Mouse (Mus musculus): ENCODE results near the gene Med4. TPM values are rescaled to one million over a fixed set of nuclear protein-coding genes. Genes with fewer than 3 reads are reported as not detected.

Gene Med4
- total RNA-seq (2012; rRNA removed): 31.7 and 41.2 TPM in 2 replicates

- DNase-seq (ENCODE audit: low read depth, low spot score): peak; percentile 93
- no peaks in the 10 kb centered on the region for H3K9me3 ChIP-seq (ENCODE audit: control insufficient read depth, insufficient read depth, low read depth, low read length)
- H3K36me3 ChIP-seq (ENCODE audit: control insufficient read depth, insufficient read depth, low read length, poor library complexity, severe bottlenecking): peaks cover 5% of the 10 kb centered on the region; the same call in 1 of the 2 replicates
- no peak for TF ChIP-seq ZNF384 (IDR thresholded peaks at IDR 0.05; ENCODE audit: low read depth, low read length)
- no peak for TF ChIP-seq MAFK (IDR thresholded peaks at IDR 0.05; ENCODE audit: insufficient read depth, low read depth, low read length)
- TF ChIP-seq HCFC1 (IDR thresholded peaks at IDR 0.05; ENCODE audit: borderline replicate concordance, insufficient read depth, low read length): peak; percentile 83
- in situ Hi-C loops (cut with MboI; ENCODE audit: low sequenced_read_pairs in 2 of 2, unreplicated experiment in 2 of 2): no loop called here
- H3K9ac ChIP-seq (ENCODE audit: insufficient read depth, low read depth, low read length, poor library complexity, severe bottlenecking): peak within 1 kb of the TSS; percentile 95
- no peak within 1 kb of the TSS for H3K27ac ChIP-seq (ENCODE audit: insufficient read depth, low read depth, low read length, poor library complexity, severe bottlenecking)
- H3K4me3 ChIP-seq (ENCODE audit: insufficient read depth in 1 of 2, low read depth in 1 of 2, low read length in 2 of 2, poor library complexity in 1 of 2, severe bottlenecking in 1 of 2): peak within 1 kb of the TSS; percentile 85
- no peaks in the 10 kb centered on the region; a peak in 1 of 4 replicates for H3K4me1 ChIP-seq (ENCODE audit: control insufficient read depth in 2 of 2, insufficient read depth in 2 of 2, low read length in 2 of 2, poor library complexity in 1 of 2)
Observed at GRCm38 (mm10) chr14:73509765-73510423, at the start of gene Med4. Gene Med4, plus strand, starts transcription at chr14:73510025.

DNA sequence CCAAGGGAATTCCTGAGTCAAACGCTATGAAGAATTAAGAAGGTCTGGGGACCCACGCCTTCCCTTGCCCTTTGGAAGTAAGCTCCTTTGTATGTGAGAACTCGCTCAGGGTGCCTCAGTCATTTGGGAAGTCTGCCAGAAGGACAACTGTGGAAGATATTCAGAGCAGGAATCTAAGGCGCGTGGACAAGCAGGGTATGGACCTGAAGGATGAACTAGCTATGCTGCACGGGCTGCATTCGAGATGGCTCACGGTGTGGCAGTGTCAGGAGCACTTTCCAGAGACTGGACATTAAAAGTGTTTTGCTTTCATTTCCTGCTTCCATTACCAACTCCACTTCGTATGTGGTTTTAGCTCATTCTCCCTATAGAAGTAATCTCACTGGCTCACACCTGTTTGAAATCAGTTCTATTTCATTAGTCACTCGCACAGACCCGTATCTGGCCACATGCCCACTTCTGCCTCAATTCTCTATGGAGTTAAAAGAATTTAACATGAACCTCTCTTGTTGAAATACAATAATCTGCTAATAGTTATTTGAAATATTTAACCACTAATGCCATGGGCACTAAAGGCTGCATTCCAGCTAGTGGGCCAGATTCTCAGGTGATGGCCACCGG is 49.2 kb upstream of the Med4 start:
- Histone ChIP-seq H3K36me3 (ENCODE audit: control insufficient read depth, insufficient read depth, low read length, poor library complexity, severe bottlenecking) (no peaks in the 10 kb centered on the region), H3K27ac (ENCODE audit: insufficient read depth, low read depth, low read length, poor library complexity, severe bottlenecking) (no peak overlapping the region), H3K4me3 (ENCODE audit: insufficient read depth in 1 of 2, low read depth in 1 of 2, low read length in 2 of 2, poor library complexity in 1 of 2, severe bottlenecking in 1 of 2) (no peak overlapping the region), H3K9ac (ENCODE audit: insufficient read depth, low read depth, low read length, poor library complexity, severe bottlenecking) (no peak overlapping the region), H3K9me3 (ENCODE audit: control insufficient read depth, insufficient read depth, low read depth, low read length) (no peaks in the 10 kb centered on the region), H3K4me1 (ENCODE audit: control insufficient read depth in 2 of 2, insufficient read depth in 2 of 2, low read length in 2 of 2, poor library complexity in 1 of 2) (no peaks in the 10 kb centered on the region)
- TF ChIP-seq HCFC1 (IDR thresholded peaks at IDR 0.05; ENCODE audit: borderline replicate concordance, insufficient read depth, low read length) (no peak), ZC3H11A (IDR thresholded peaks at IDR 0.05; ENCODE audit: borderline replicate concordance, low read depth, low read length) (no peak), ZNF384 (IDR thresholded peaks at IDR 0.05; ENCODE audit: low read depth, low read length) (no peak), MAFK (IDR thresholded peaks at IDR 0.05; ENCODE audit: insufficient read depth, low read depth, low read length) (no peak), CHD2 (IDR thresholded peaks at IDR 0.05; ENCODE audit: low read depth, low read length) (no peak)
- in situ Hi-C loops (cut with MboI; ENCODE audit: low sequenced_read_pairs in 2 of 2, unreplicated experiment in 2 of 2): no loop called here
- no peak for DNase-seq (ENCODE audit: low read depth, low spot score)

- H3K4me3 ChIP-seq (ENCODE audit: insufficient read depth in 1 of 2, low read depth in 1 of 2, low read length in 2 of 2, poor library complexity in 1 of 2, severe bottlenecking in 1 of 2): no peak overlapping the region
Observed at GRCm38 (mm10) chr14:73462211-73462610, 47.6 kb upstream of the Med4 start.

GRCm38 (mm10) chr14:73467697-73468096 is 42.1 kb upstream of the Med4 start:
- Histone ChIP-seq H3K27ac (ENCODE audit: insufficient read depth, low read depth, low read length, poor library complexity, severe bottlenecking) (no peak overlapping the region), H3K9me3 (ENCODE audit: control insufficient read depth, insufficient read depth, low read depth, low read length) (no peaks in the 10 kb centered on the region), H3K4me1 (ENCODE audit: control insufficient read depth in 2 of 2, insufficient read depth in 2 of 2, low read length in 2 of 2, poor library complexity in 1 of 2) (peaks cover 0 to 4% of the 10 kb centered on the region in 2 experiments; a peak in 1 of 4 replicates), H3K4me3 (ENCODE audit: insufficient read depth in 1 of 2, low read depth in 1 of 2, low read length in 2 of 2, poor library complexity in 1 of 2, severe bottlenecking in 1 of 2) (no peak overlapping the region), H3K9ac (ENCODE audit: insufficient read depth, low read depth, low read length, poor library complexity, severe bottlenecking) (no peak overlapping the region), H3K36me3 (ENCODE audit: control insufficient read depth, insufficient read depth, low read length, poor library complexity, severe bottlenecking) (no peaks in the 10 kb centered on the region)
- DNase-seq (ENCODE audit: low read depth, low spot score): no peak
- no peak for TF ChIP-seq CHD2 (IDR thresholded peaks at IDR 0.05; ENCODE audit: low read depth, low read length)
- no peak for TF ChIP-seq ZC3H11A (IDR thresholded peaks at IDR 0.05; ENCODE audit: borderline replicate concordance, low read depth, low read length)
- TF ChIP-seq HCFC1 (IDR thresholded peaks at IDR 0.05; ENCODE audit: borderline replicate concordance, insufficient read depth, low read length): no peak
- no peak for TF ChIP-seq ZNF384 (IDR thresholded peaks at IDR 0.05; ENCODE audit: low read depth, low read length)
- in situ Hi-C loops (cut with MboI; ENCODE audit: low sequenced_read_pairs in 2 of 2, unreplicated experiment in 2 of 2): no loop called here

More at GRCm38 (mm10) chr14:73462211-73462610, 47.6 kb upstream of the Med4 start:
- TF ChIP-seq HCFC1 (IDR thresholded peaks at IDR 0.05; ENCODE audit: borderline replicate concordance, insufficient read depth, low read length) (no peak), MAFK (IDR thresholded peaks at IDR 0.05; ENCODE audit: insufficient read depth, low read depth, low read length) (no peak), ZNF384 (IDR thresholded peaks at IDR 0.05; ENCODE audit: low read depth, low read length) (no peak), ZC3H11A (IDR thresholded peaks at IDR 0.05; ENCODE audit: borderline replicate concordance, low read depth, low read length) (no peak), CHD2 (IDR thresholded peaks at IDR 0.05; ENCODE audit: low read depth, low read length) (no peak)
- Histone ChIP-seq H3K9ac (ENCODE audit: insufficient read depth, low read depth, low read length, poor library complexity, severe bottlenecking) (no peak overlapping the region), H3K9me3 (ENCODE audit: control insufficient read depth, insufficient read depth, low read depth, low read length) (no peaks in the 10 kb centered on the region), H3K27ac (ENCODE audit: insufficient read depth, low read depth, low read length, poor library complexity, severe bottlenecking) (no peak overlapping the region), H3K4me1 (ENCODE audit: control insufficient read depth in 2 of 2, insufficient read depth in 2 of 2, low read length in 2 of 2, poor library complexity in 1 of 2) (no peaks in the 10 kb centered on the region), H3K36me3 (ENCODE audit: control insufficient read depth, insufficient read depth, low read length, poor library complexity, severe bottlenecking) (no peaks in the 10 kb centered on the region)
- in situ Hi-C loops (cut with MboI; ENCODE audit: low sequenced_read_pairs in 2 of 2, unreplicated experiment in 2 of 2): no loop called here
- no peak for DNase-seq (ENCODE audit: low read depth, low spot score)

All from ES-E14 (cell line).